Mouse (Mus musculus) cerebellum, adult 2 months (tissue): Measurements from ENCODE around the gene Prom1. TPM values are rescaled to one million over a fixed set of nuclear protein-coding genes. Genes with fewer than 3 reads are reported as not detected.

ENCODE experiments used
- DNase-seq, 2 experiments: peaks; one replicate each; pipeline ENCODE4 v3.0.0; 2021
- H3K27ac ChIP-seq: fragments of 200-500 bp; 2 replicates; pipeline ENCODE4 v1.5.1; 2012; ENCODE audit warnings: low read length, control low read depth, inconsistent platforms; ENCODE audit not compliant: insufficient read depth
- H3K27me3 ChIP-seq: fragments of 200-500 bp; 2 replicates; pipeline ENCODE4 v1.6.1; 2012; ENCODE audit warnings: inconsistent platforms, mild to moderate bottlenecking, low read length, moderate library complexity; ENCODE audit not compliant: control insufficient read depth, insufficient read depth
- H3K4me1 ChIP-seq: fragments of 200-500 bp; 2 replicates; pipeline ENCODE4 v1.6.1; 2011; ENCODE audit warnings: low read length; ENCODE audit not compliant: control insufficient read depth, insufficient read depth
- H3K4me3 ChIP-seq: fragments of 200-500 bp; replicated peaks from 2 replicates; pipeline ENCODE3; 2011; ENCODE audit warnings: mild to moderate bottlenecking, low read depth, low read length, control low read depth; ENCODE audit not compliant: insufficient read depth
- CTCF ChIP-seq: fragments of 200-500 bp; IDR thresholded peaks from 2 replicates; pipeline ENCODE4 v1.5.1; 2011; ENCODE audit warnings: low read depth, mild to moderate bottlenecking, control low read depth, low read length, moderate library complexity, borderline replicate concordance; ENCODE audit not compliant: insufficient read depth
- POLR2A ChIP-seq: fragments of 200-500 bp; IDR thresholded peaks from 2 replicates; pipeline ENCODE4 v1.6.1; 2011; ENCODE audit warnings: low read length, control low read depth, borderline replicate concordance; ENCODE audit not compliant: insufficient read depth
- WGBS: fragments of 180-500 bp; shearing (Covaris S2); methylation state at CpG from one replicate; pipeline ENCODE4 v1.1.7; 2018; 5-methylcytosine and 5-hydroxymethylcytosine counted together
- polyA plus RNA-seq: library from polyadenylated mRNA; depleted of rRNA; stranded (reverse); fragments of >200 nt; gene quantifications from 2 replicates; pipeline ENCODE4 v1.2.3, GENCODE M21; 2012; rRNA removed

Gene Prom1
- polyA plus RNA-seq, 1 experiment: 36.9 TPM

DNA sequence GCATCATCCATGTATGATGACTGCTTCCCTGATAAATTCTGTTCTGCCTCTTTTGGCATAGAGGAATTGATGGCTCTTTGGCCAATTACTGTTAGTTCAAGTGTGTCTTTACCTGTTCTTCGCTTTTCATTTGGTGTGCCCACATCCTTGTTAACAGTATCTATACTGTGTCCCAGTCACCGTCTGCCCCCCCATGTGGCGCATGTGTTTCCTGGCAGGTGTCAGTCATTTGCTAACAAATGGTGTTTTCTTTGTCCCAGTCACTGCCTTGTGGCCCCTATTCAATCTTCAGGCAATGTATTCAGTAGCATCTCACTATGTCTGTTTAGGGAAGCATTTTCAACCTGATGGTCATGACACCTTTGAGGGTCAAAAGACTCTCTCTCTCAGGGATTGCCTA is 140.8 kb downstream of the Prom1 start:
- 89% methylated on average over 3 of the region's 3 CpGs for WGBS
- H3K4me1 ChIP-seq: no peaks in the 10 kb centered on the region
- no peak for DNase-seq
- no peak overlapping the region for H3K4me3 ChIP-seq
- no peaks in the 10 kb centered on the region for H3K27me3 ChIP-seq
- TF ChIP-seq POLR2A (no peak), CTCF (no peak)
- no peak overlapping the region for H3K27ac ChIP-seq

DNA sequence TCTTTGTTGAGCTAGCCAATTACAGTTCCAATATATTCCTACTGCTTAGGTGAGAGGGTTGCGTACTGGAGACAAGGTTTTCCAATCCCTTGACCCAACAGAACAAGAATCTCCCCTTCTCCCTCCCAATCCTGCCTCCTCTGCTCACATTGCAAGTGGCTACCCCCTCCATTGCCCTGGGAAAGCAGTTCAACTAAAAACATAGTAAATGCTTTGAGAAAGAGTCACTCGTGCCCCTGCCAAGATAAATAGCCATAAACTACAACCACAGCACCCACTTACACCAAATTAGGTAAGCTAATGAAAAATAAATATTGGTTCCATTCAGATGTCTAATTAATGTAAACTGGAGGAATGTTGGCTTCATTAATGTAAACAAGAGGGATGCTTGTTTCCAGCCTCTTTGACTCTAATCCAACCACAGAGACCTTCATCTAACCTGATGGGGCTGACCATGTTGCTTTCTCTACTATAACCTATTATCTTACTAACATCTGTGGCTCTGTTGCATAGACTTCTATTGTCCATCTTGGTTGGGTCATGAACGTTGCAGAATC is 141.9 kb downstream of the Prom1 start:
- Histone ChIP-seq H3K27ac (no peak overlapping the region), H3K4me3 (no peak overlapping the region), H3K27me3 (no peaks in the 10 kb centered on the region), H3K4me1 (no peaks in the 10 kb centered on the region)
- DNase-seq: no peak
- 80% methylated on average over 3 of the region's 3 CpGs for WGBS
- TF ChIP-seq POLR2A: no peak
- TF ChIP-seq CTCF: no peak

DNA sequence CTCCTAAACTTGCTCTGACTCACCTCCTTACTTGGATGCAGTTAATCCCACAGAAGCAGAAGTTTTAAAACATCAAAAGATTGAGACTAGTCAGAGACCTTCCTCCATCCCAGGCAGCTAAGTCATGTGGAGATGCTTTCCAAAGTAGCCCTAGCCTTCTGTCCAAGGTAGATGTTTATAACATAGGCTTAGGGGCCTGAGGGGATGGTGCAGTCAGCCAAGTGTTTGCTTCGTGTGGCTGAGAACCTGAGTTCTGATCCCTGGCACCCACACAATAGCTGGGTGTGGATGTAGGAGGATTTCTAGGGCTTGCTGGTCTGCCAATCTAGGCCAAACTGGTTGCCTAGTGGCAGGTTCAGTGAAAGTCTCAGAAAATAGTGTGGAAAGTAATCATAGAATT is 148.6 kb downstream of the Prom1 start:
- Histone ChIP-seq H3K27me3 (no peaks in the 10 kb centered on the region; the same call in 1 of the 2 replicates), H3K4me1 (no peaks in the 10 kb centered on the region; the same call in 1 of the 2 replicates), H3K4me3 (no peak overlapping the region), H3K27ac (no peak overlapping the region)
- no peak for DNase-seq
- TF ChIP-seq CTCF (no peak), POLR2A (no peak)
- WGBS: 41% methylated on average over 1 of the region's 1 CpGs

DNA sequence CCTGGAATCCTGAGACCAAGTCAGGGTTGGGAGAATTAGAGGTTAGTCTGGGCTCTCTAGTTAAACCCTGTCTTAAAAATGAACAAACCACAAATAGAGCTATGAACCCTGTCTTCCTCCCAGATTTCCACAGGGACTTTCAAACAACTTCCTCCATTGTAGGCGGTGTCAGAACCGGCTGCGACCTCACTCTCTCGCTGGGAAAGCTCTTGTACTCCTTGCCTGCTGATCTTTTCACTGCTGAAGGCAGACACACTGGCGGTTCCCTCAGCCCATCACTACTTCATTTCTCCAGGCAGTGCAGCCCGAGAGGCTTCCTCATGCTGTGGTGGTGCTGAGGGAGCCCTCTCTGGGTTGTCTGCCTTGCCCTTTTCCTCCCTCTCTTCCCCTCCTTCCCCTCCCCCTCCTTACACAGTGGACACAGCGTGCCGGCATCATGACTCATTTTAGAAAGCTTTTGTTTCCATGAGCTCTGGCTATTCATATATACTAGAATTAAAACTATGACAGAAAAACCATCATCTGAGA is 153.0 kb downstream of the Prom1 start:
- Histone ChIP-seq H3K27ac (no peak overlapping the region), H3K27me3 (no peaks in the 10 kb centered on the region; the same call in 1 of the 2 replicates), H3K4me3 (no peak overlapping the region), H3K4me1 (no peaks in the 10 kb centered on the region; the same call in 1 of the 2 replicates)
- 9% methylated on average over 8 of the region's 8 CpGs for WGBS
- TF ChIP-seq POLR2A (no peak), CTCF (no peak)
- peak in 1 of 2 experiments; percentile 0 for DNase-seq

DNA sequence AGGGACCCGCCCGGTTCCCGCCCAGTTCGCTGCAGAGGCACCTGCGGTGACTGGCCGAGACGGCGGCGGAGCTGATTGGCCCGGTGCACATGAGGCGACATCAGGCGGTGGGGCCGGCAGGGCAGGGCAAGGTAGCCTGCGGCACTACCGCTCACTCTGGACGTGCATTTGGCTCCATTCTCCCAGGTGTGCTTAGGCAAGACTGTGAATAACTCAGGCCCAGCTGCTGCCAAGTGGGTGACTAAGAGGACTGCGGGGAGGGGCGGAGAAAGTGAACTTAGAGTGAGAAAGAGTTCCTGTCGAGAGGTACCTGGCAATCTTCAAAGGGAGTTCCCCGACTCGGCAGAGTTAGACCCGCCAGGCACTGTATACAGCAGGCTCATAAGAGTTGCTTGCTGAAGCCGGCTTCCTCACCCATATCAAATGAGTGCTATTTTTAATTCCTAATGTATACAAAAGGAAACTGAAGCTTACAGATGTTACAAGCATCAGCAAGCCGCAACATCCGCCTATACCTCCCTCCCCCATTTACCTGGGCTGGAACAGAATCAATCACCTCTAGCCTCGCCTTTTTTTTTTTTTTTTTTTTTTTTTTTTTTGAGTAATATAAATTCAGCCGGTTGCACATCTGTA is 153.6 kb downstream of the Prom1 start:
- DNase-seq: peak; percentile 14
- Histone ChIP-seq H3K4me3 (peak overlapping the region; percentile 47), H3K27me3 (no peaks in the 10 kb centered on the region; the same call in 1 of the 2 replicates), H3K4me1 (no peaks in the 10 kb centered on the region; the same call in 1 of the 2 replicates), H3K27ac (no peak overlapping the region)
- WGBS: 6% methylated on average over 27 of the region's 27 CpGs
- no peak for TF ChIP-seq CTCF
- TF ChIP-seq POLR2A: no peak

DNA sequence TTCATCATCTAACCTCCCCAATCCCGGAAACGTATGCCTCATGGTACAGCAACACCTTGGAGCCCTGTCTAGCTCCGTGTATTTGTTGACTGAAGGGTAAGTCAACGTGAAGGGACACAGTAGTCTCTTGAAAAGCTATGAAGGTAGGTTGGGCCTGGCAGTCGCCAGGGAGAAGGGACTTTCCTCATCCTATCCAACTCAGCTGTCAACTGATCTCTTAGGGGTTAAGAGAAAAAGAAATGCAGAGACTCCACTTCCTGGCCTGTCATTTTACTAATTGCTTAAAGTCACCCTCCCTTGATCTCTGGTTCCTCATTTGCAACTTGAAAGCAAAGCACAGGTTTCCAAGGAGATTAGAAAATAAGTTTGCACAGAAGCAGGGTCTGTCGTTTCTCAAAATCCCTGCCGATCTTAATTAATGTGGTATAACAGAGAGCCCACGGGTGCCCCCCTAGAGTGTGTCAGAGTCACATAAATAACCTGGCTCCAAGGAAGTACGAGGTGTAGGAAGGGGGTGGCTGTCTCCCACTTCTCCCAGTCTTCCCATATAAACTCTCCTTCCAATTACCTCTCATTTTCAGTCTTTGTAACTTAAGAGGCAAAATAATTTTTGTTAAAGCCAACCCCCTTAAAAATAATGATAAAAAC is 154.4 kb downstream of the Prom1 start:
- no peak for DNase-seq
- H3K27ac ChIP-seq: no peak overlapping the region
- TF ChIP-seq POLR2A (no peak), CTCF (no peak)
- H3K27me3 ChIP-seq: no peaks in the 10 kb centered on the region; the same call in 1 of the 2 replicates
- WGBS: 51% methylated on average over 9 of the region's 9 CpGs
- no peak overlapping the region for H3K4me3 ChIP-seq
- H3K4me1 ChIP-seq: no peaks in the 10 kb centered on the region; the same call in 1 of the 2 replicates

Other genes with a start within 250 kb of the Prom1 start
- 14.6 and 14.8 TPM in 2 replicates for gene Cd38, start 233.5 kb downstream of the Prom1 start, polyA plus RNA-seq
- gene Gm7879, start 188.9 kb downstream of the Prom1 start, polyA plus RNA-seq: 0.30 TPM in 1 of 2 replicates, not detected in the other
- gene Fgfbp1, start 120.3 kb downstream of the Prom1 start, polyA plus RNA-seq: 0.67 and 2.0 TPM in 2 replicates
- gene Tapt1, start 124.6 kb upstream of the Prom1 start, polyA plus RNA-seq: 79.6 and 86.3 TPM in 2 replicates